Mouse (Mus musculus) NIH3T3 (cell line): ENCODE measurements at regions not wholly inside any gene's neighbourhood (a gene's known extent, or its start where the extent isn't known, plus 50 kb on each side); places are given as distances from the start of the nearest gene placed in this dataset.

ENCODE experiments used
- DNase-seq: peaks from one replicate; pipeline ENCODE4 v3.0.0-alpha.2; 2012; ENCODE audit warnings: low read depth

DNA sequence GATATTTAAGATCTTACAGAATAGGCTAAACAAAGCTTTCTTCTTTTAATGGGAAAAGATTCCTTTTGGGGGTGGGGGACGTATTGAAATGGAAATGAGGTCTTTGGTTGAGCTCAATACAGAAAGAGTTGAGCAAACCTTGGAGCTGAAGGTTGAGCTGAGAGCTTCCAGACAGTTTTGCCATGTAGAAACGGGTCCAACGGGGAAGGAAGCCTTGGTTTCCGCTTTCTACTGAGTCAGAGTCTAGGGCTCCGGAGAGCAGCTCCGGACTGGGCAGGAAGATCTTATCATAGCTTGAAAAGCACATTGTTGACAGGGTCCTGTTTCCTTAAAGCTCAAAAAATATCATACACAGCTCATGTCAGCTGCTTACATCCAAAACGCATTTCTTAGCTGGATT lies 97.0 kb upstream of the Myo10 start:
- DNase-seq: no peak

DNA sequence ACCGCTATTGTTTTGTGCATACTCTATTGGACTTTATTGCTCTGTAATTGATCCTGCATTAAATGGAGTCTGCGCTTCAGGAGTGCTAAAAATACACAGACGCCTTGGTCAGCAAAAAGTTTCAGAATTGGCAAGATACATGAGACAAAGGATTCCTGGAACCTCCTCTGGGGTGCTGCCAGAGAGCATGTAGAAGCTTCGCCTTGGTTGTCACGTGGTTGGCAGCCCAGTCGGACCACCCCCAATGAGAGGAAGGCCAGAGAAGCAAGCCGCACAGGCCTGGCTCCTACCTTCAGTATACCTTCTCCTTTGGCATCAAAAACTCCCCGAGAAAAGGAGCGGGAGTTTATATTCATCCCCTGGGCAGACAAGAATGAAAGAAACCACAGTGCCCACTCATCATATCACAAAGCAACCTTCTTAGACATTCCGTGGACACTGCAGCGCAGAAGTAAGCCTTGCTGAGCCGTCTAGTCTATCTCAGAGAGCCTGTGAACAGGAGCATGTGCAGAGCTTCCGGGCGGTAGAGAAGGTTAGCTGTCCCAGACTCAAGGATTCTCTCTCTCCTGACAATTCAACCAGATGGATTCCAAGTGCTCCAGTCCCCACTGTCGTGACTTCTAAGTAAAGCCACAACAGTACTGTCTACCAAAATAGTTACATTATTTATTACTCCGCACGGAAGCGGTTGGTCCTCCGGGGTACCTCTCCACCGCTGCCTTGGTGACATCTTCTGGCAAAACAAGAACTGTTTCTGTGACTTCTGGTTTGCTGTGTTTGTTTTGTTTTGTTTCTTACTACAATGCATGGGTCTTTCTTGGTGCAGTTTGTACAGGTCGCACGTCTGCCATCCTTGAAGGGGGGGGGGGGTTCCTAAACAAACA lies 85.6 kb upstream of the Myo10 start:
- DNase-seq: peak; percentile 58

DNA sequence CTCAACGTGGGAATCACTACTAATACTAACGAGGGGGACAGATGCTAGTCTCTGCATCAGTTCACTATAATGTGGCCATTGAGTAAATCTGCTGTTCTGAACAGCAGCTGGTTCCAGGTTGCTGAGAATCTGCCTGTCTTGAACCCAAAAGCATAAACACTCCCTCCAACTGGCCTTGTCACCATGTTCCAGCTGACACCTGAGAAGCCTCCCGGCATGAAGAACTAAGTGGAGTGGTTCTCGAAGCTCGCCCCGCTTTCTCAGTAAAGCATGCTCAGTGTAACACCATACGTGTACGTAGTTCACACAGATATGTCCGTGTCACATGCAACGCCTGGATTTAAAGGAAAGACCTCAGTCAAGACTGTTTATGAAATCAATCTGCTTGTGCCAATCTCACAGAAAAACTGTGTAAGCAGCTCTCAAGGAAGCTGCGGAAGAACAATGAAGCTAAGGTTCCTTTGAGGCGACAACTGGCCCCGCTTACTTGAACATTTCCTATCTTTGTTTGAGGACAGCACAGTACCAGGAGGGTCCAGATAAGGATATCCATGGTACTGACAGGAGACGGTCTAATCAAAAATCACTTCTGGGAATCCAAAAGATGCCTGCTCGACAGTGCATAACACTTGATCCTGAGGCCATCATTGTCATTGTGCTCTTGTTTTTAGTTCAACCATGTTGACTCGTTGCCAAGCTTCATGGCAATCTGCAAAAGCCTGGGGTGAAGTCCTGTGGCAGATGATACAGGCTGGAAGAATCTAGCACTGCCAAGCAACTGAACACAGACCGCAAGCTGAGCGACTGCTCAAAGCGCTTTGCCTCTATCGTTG lies 82.8 kb upstream of the Myo10 start:
- no peak for DNase-seq

DNA sequence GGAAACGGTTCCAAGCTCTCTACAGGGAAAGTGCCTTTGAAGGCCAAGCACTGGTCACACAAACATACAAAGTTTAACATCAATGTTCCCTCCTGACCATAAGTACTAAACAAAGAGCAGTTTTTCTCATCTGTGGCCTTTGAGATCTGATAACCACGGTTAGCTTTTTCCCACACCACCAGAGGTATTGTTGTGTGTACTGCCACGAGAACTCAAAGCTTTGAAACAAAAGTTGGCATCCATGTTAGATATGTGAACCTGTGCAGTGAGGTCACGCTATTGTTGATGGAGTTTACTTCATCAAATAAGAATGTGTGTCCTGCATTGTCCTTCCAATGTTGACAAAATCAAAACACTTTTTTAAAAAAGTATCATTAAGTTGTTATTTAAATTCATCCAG lies 79.9 kb upstream of the Myo10 start:
- no peak for DNase-seq

DNA sequence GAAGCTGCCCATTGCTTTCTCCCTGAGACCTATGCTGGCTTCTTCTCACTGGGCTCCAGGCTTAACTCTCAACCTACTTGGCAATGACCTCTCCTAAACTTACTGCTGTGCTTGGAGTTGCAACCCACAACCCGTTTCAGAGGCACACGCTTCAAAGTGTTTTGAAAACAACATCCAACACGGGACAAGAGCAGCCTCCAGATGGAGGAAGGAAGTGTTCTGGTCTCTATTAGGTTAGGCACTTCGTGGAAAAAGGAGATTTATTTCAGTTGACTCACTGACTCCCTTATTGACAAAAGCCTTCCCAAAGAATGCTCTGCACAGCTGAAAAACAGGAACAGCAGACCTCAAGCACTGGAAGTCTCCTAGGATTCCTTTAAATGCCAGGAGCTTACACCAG lies 76.1 kb upstream of the Myo10 start:
- peak; percentile 68 for DNase-seq

DNA sequence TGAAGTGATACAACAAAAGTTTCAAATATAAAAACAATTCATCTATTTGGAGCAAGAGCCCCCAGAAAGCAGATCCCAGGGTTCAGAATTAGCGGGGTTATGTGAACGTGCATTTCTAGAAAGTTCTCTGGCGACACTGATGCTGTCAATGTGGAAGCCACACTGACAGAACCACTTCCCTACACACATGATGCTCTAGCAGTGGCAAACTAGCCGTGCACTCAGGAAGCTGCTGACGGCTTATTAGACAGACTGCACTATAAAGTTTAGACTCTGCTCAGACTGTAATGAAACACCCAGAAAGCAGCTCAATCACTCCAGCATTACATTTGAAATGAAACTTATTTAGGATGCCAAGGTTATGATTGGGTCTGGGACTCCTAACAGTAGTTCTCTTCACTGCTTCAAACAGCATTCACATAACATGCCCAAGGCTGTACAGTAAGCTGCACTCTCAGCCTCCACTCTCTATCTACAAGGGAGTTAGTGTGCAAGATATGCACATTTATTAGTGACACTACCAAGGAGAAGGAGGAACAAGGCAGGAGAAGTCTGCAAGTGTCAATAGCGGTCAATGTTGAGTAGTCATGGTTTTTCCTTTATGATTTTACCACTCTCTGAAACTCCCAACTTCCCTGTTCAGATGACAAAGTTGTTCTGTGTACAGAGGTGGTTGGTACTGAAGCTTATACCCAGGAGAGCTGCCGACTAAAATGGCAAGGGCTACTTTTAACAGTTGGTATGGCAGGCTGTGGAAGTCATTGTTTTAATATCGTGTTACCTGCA lies 71.9 kb upstream of the Myo10 start:
- DNase-seq: no peak

DNA sequence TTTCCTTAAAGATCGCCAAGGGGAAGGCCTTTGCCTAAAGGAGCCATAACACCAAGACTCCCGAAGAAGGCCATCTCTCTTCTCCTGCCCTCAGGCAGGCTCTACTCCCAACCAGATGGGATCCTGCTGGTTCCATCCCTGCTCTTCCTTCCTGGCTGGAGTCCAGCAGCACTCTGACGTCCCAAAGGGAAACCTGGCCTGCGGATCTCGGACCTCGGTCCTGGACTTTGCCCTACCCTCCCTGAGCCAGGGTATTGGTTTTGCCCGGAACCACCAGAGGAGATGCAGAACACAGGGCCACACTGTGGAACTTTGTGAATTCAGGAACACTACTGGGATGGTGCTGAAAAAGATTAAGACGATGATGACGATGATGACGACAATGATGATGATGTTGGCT lies 67.4 kb upstream of the Myo10 start:
- no peak for DNase-seq

DNA sequence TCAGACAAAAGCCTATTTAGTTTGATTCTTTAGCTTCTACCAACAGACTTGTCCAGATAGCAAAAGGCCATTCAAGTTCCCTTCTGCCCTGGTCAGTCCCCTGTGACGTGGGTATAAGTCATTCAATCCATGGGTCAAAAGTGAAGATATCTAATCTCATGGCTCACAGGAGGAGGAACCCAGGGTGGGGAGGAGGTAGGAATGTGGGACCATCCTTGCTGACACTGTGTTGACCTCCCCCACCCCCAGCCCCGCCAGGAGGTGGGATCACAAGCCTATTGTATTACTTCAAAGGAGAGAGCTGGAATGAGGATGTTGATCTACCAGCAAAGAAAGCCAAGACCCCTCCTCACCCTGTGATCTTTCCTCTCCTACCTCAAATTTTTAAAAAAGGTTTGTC lies 66.5 kb upstream of the Myo10 start:
- no peak for DNase-seq

DNA sequence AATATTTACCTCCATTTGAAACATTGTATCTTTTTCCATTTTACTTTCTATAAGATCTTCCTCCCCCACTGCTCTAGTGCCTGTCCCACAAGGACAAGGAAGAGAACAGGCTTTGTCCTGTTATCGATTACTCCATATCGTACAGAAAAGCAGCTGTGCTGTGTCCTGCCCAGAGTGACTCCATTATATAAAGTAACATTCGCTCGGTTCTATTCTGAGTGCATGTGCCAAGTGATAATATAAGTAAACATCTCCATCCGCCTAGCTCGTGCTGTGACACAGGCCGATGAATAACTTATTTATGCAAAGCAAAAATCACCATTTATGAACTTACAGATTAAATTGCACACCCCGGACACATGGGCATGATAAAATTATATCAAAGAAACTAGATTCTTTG lies 64.8 kb upstream of the Myo10 start:
- no peak for DNase-seq

DNA sequence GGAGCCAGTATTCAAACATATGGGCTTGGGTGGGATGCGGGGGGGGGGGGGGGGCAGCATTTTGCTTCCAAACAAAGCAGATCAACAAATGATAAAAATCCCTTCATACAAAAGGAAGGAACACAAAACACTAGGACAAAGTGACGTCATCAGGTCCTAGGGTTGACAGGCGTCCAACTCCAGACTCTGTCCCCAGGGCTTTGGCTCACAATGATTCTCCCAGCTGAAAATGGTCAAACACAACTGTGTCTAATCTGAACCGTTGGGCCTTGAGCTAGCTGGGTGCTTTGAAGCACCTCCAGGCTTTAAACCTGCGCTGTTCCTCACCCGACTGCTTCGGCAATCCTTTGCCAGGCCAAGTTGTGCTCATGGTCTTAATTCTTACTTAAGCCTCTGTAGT lies 64.1 kb upstream of the Myo10 start:
- DNase-seq: no peak

DNA sequence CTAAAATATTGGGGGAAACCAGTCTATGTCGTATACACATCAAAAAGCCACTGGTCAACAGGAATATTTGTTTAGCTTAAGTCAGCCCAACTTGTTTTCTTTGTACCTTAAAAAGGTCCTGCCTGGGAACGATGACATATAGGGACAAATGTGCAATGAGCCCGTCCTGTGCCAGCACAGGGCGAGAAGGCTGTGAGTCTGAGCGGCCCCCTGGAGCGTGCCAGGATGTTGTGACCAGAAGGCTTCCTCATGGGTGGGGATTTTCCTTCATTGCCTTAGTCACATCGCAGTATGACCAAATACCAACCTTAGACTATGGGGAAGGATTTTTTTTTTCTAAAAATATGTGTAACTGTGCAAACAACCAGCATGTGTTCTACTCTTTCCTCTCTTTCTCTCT lies 58.7 kb upstream of the Myo10 start:
- DNase-seq: no peak

DNA sequence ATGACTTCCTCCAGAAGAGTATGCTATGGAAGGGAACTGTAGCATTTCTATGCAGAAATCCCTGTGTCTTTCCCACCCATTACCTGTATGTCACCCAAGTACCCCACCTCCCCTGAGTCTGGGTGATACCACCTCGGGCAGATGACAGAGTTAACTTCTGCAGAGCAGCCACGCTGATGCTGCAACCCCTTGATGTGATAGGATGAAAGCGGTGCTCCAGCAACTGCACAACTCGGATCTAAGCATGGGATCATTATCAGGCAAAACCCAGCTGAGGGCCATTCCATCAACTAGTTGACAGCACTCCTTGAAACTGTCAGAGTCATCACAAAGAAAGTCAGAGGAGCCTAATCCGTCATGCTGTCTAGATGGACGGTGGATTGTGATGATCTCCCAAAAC lies 49.8 kb upstream of the Myo10 start:
- DNase-seq: no peak
